Mouse (Mus musculus): ENCODE results near the gene Zmiz1. TPM values are rescaled to one million over a fixed set of nuclear protein-coding genes. Genes with fewer than 3 reads are reported as not detected.

Zmiz1 gene
- polyA plus RNA-seq, 1 experiment from 2014 or later, result 70.0 TPM

DNA sequence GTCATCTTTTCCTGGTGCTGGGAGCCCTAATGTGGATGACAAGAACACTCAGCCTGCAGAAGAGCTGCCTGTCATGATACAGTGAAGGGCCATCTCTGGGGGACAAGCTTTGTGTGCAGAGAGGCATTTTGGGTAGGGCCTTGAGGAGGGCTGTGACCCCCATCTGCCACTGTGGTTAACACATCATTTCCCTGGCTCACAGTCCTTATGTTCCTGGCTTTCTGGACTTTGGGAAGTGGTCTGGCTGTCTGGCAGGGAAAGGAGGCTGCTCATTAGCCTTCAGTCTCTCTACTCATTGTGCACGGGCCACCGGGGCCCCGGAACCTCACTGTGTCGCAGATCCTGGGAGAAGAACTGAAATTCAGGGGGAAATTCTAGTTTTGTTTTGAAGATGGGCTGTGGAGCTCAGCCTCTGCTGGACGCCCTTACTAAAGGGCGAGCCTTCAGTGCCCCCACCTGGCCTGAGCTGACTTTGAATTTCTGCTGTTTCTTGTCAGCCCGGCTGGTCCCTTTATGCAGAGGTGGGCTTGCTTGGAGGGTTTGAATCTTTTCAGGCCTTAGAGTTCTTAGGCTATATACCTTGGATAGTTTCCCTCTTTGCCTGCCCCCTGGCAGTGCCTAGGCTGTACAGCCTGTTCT is 10.0 kb downstream of the Zmiz1 start:
- H3K36me3 ChIP-seq (replicated peaks; ENCODE audit: control insufficient read depth, insufficient read depth), result no peaks in the 10 kb centered on the region
- no peaks in the 10 kb centered on the region for H3K9me3 ChIP-seq (ENCODE audit: control insufficient read depth, low read length)
- whole genome bisulfite sequencing, result 56% methylated on average over 7 of the region's 7 CpGs
- DNase-seq (ENCODE audit: low spot score) (no peak), ATAC-seq (ENCODE audit: low FRiP score) (no peak)
- H3K9ac ChIP-seq, result no peak overlapping the region
- H3K4me2 ChIP-seq (replicated peaks), result no peak overlapping the region
- peak overlapping the region; percentile 41; the same call in 1 of the 2 replicates for H3K27ac ChIP-seq
- no peaks in the 10 kb centered on the region for H3K27me3 ChIP-seq (ENCODE audit: control insufficient read depth, insufficient read depth, low read length)
- peaks cover 94% of the 10 kb centered on the region for H3K4me1 ChIP-seq (replicated peaks; ENCODE audit: control insufficient read depth, insufficient read depth, low read length)
- no peak overlapping the region for H3K4me3 ChIP-seq (replicated peaks; ENCODE audit: low read length)

DNA sequence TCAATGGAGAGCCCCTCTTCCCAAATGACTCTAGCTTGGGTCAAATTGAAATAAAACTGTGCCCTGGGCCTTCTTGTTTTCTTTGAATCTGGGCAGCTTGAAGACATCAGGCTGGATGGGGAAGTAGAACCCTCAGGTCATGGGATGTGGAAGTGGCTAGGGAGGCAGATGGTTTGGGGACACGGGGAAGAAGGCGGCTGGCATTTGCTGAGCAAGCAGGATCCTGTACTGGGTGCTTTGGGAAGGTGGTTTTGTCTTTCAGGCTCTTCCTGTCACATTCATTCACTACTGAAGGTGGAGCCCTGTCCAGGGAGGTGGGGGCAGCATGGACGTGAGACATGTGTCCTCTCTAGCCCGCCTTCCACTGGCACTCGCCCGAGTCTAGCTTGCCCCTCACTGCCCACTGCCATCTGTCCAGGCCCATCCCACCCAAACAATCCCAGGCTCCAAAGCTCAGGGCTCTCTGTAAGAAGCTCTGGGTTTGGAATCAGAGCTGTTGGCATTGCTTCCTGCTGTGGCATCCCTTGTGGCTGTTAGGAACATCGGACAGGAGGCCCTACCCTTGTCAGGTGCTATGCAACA is 11.3 kb downstream of the Zmiz1 start:
- no peak overlapping the region for H3K27ac ChIP-seq

DNA sequence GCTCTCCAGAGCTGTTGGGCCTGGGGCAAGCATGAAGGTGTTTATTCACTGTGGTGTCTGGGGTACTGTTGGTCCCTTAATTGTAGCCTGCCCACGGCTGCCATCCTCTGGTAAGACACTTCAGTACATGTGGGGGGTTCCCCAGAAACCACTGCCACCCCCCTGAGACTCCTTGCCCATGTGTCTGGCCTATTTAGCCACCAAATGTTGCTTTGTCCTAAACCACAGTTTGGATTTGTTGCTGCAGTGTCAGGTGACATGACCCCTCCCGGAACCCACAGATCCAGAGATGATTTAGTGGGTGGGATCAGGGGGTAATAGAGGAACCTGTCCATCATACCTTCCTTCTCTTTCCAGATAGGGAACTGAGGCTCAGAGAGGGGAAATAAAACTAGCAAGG is 12.1 kb downstream of the Zmiz1 start:
- no peak overlapping the region for H3K4me2 ChIP-seq (replicated peaks)
- peaks cover 94% of the 10 kb centered on the region for H3K4me1 ChIP-seq (replicated peaks; ENCODE audit: control insufficient read depth, insufficient read depth, low read length)
- 44% methylated on average over 2 of the region's 2 CpGs for WGBS
- no peak overlapping the region for H3K9ac ChIP-seq
- H3K4me3 ChIP-seq (replicated peaks; ENCODE audit: low read length), result no peak overlapping the region
- DNase-seq (ENCODE audit: low spot score), result no peak
- H3K27me3 ChIP-seq (ENCODE audit: control insufficient read depth, insufficient read depth, low read length), result no peaks in the 10 kb centered on the region
- no peaks in the 10 kb centered on the region for H3K36me3 ChIP-seq (replicated peaks; ENCODE audit: control insufficient read depth, insufficient read depth)
- no peaks in the 10 kb centered on the region for H3K9me3 ChIP-seq (ENCODE audit: control insufficient read depth, low read length)
- no peak for ATAC-seq (ENCODE audit: low FRiP score)
- H3K27ac ChIP-seq, result no peak overlapping the region

More for the DNA sequence above, 11.3 kb downstream of the Zmiz1 start:
- peaks cover 94% of the 10 kb centered on the region for H3K4me1 ChIP-seq (replicated peaks; ENCODE audit: control insufficient read depth, insufficient read depth, low read length)
- H3K27me3 ChIP-seq (ENCODE audit: control insufficient read depth, insufficient read depth, low read length), result no peaks in the 10 kb centered on the region
- no peak for DNase-seq (ENCODE audit: low spot score)
- ATAC-seq (ENCODE audit: low FRiP score), result no peak
- H3K4me2 ChIP-seq (replicated peaks), result no peak overlapping the region
- no peak overlapping the region for H3K9ac ChIP-seq
- no peaks in the 10 kb centered on the region for H3K36me3 ChIP-seq (replicated peaks; ENCODE audit: control insufficient read depth, insufficient read depth)
- WGBS, result 55% methylated on average over 7 of the region's 7 CpGs
- no peaks in the 10 kb centered on the region for H3K9me3 ChIP-seq (ENCODE audit: control insufficient read depth, low read length)
- no peak overlapping the region for H3K4me3 ChIP-seq (replicated peaks; ENCODE audit: low read length)

DNA sequence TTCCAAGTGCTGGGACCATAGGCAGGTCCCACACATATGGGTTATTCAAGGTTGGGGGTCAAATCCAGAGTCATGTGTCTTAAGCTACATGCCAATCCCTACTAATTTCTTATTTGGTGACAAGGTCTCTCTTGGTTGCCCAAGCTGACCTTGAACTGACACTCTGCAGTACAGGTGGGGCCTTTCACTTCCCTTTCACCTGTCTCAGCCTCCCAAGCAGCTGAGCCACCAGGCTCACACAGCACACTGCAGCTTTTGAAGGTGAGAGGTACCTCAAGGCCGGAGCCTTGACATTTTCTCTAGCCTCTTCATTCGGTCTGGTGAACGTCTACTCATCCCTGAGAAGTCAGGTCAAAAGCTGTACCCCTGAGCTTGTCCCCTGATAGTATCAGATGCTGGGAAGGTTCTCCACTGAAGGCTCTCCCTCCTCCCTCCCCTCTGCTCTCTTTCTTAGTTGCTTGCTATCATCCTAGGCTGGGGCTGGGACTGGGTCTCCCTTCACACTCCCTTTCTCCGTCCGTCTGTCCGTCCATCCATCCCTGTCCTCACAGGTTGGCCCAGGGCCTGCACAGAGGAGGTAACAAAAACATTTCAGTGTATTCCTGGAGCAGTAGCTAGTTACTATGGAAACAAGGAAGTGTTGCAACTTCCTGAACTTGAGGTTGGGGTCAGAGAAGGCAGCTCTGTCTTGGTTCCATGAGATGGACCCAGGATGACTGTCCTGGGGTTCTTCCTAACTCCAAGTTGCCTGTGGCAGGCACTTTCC is 13.3 kb downstream of the Zmiz1 start:
- no peak for DNase-seq (ENCODE audit: low spot score)
- WGBS, result 69% methylated on average over 6 of the region's 6 CpGs
- Histone ChIP-seq H3K4me3 (replicated peaks; ENCODE audit: low read length) (no peak overlapping the region), H3K27me3 (ENCODE audit: control insufficient read depth, insufficient read depth, low read length) (no peaks in the 10 kb centered on the region), H3K36me3 (replicated peaks; ENCODE audit: control insufficient read depth, insufficient read depth) (no peaks in the 10 kb centered on the region), H3K9ac (no peak overlapping the region), H3K4me2 (replicated peaks) (no peak overlapping the region), H3K27ac (no peak overlapping the region), H3K9me3 (ENCODE audit: control insufficient read depth, low read length) (no peaks in the 10 kb centered on the region), H3K4me1 (replicated peaks; ENCODE audit: control insufficient read depth, insufficient read depth, low read length) (peaks cover 98% of the 10 kb centered on the region)
- no peak for ATAC-seq (ENCODE audit: low FRiP score)

DNA sequence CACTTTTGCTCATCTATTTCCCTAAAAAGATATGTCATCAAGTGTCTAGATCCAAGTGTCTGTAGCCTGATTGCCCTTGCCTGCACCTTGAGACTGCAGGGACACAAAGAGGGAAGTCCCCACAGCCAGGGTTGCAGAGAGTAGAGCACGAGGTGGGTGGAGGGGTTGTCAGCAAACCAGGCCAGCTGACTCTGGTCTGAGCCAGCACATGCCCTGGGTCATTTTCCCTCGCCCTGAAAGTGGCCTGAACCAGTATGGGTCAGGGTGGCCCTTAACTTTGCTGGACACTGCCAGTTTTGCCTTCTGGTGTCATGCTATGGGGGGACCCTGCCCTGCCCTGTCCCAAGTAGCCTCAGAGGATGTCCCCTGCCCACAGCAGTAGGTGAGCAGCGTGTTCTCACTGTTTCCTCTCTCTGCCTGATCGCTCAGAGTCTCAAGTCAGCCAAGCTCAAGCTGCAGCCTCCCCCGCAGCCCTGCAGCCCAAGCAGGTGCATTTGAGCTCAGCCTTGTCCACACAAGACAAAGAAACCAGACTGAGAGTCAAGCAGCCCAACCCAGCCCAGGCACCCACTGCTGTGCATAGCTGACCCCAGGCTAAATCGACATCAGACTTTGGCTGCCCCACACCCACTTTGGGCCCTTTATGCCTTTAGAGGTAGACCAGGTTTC is 14.1 kb downstream of the Zmiz1 start:
- Histone ChIP-seq H3K27me3 (ENCODE audit: control insufficient read depth, insufficient read depth, low read length) (no peaks in the 10 kb centered on the region), H3K9ac (0 out of 2 replicates have a peak overlapping the region, but pooled peaks have one; percentile 13), H3K36me3 (replicated peaks; ENCODE audit: control insufficient read depth, insufficient read depth) (no peaks in the 10 kb centered on the region), H3K27ac (no peak overlapping the region), H3K4me3 (replicated peaks; ENCODE audit: low read length) (no peak overlapping the region), H3K4me1 (replicated peaks; ENCODE audit: control insufficient read depth, insufficient read depth, low read length) (peaks cover 98% of the 10 kb centered on the region), H3K9me3 (ENCODE audit: control insufficient read depth, low read length) (no peaks in the 10 kb centered on the region), H3K4me2 (replicated peaks) (no peak overlapping the region)
- DNase-seq (ENCODE audit: low spot score), result no peak
- 35% methylated on average over 6 of the region's 6 CpGs for WGBS
- no peak for ATAC-seq (ENCODE audit: low FRiP score)

DNA sequence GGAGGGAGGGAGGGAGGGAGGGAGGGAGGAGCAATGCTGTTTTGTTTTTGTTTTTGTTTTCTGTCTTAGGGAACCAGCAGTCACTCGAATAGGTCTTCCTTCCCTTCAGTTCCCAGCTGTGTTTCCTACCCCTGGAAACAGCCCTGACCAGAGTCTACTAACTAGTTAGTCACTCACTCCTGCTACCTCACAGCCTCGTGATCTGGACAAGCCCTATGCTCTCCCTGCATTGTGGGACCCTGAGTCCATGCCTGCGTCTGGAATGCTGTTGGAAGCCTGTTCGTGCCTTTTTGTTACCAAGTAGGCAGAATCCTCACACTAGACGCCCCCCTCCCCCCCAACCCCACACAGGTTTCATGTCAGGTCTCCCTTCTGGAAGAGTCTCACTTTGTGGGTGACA is 15.0 kb downstream of the Zmiz1 start:
- Histone ChIP-seq H3K27ac (no peak overlapping the region), H3K36me3 (replicated peaks; ENCODE audit: control insufficient read depth, insufficient read depth) (no peaks in the 10 kb centered on the region), H3K4me3 (replicated peaks; ENCODE audit: low read length) (no peak overlapping the region), H3K9ac (no peak overlapping the region), H3K9me3 (ENCODE audit: control insufficient read depth, low read length) (no peaks in the 10 kb centered on the region), H3K4me2 (replicated peaks) (no peak overlapping the region), H3K4me1 (replicated peaks; ENCODE audit: control insufficient read depth, insufficient read depth, low read length) (peaks cover 98% of the 10 kb centered on the region), H3K27me3 (ENCODE audit: control insufficient read depth, insufficient read depth, low read length) (no peaks in the 10 kb centered on the region)
- WGBS, result 52% methylated on average over 5 of the region's 5 CpGs
- ATAC-seq (ENCODE audit: low FRiP score) (no peak), DNase-seq (ENCODE audit: low spot score) (no peak)

DNA sequence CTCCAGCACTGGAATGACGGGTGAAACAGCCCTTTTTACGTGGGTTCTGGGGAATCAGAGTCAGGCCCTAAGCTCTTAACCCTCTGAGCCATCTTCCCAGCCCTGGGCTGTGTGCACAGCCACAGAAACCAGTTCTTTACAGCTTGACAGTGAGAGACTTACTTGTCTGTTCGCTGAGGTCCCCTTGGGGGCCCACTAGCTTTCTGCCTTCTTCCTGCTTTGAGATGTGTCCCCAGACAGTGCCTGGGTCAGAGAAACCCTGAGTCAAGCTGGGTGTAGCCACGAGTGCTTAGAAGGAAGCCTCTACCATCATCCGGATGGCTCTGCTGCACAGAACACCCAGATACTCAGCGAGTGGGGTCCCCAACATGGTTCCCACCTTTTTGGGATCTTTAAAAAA is 15.7 kb downstream of the Zmiz1 start:
- H3K27ac ChIP-seq, result peak overlapping the region; percentile 40; the same call in 1 of the 2 replicates
- H3K9ac ChIP-seq, result no peak overlapping the region
- H3K4me2 ChIP-seq (replicated peaks), result no peak overlapping the region
- no peaks in the 10 kb centered on the region for H3K27me3 ChIP-seq (ENCODE audit: control insufficient read depth, insufficient read depth, low read length)
- WGBS, result 60% methylated on average over 6 of the region's 6 CpGs
- peaks cover 98% of the 10 kb centered on the region for H3K4me1 ChIP-seq (replicated peaks; ENCODE audit: control insufficient read depth, insufficient read depth, low read length)
- no peak for DNase-seq (ENCODE audit: low spot score)
- no peak for ATAC-seq (ENCODE audit: low FRiP score)
- H3K4me3 ChIP-seq (replicated peaks; ENCODE audit: low read length), result no peak overlapping the region
- no peaks in the 10 kb centered on the region for H3K9me3 ChIP-seq (ENCODE audit: control insufficient read depth, low read length)
- H3K36me3 ChIP-seq (replicated peaks; ENCODE audit: control insufficient read depth, insufficient read depth), result no peaks in the 10 kb centered on the region

DNA sequence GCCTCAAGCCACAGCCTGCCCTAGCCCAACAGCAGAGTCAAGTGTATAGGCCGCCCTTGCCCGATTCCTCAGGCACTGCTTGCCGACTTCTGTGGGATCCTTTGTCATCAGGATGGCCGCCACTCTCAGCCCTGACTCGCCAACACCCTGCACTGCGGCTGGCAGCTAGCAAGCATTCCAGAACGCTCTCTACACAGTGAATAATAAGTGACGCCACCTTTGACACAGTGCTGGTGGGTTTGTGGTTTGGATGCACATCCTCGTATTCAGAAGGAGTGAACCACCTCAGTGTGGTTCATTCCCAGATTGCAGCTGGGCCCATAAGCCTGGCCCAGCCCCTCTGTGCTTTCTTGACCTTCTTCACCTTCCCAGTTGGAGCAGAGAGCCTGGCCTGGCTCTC is 17.1 kb downstream of the Zmiz1 start:
- Histone ChIP-seq H3K9ac (no peak overlapping the region; the same call in 1 of the 2 replicates), H3K4me3 (replicated peaks; ENCODE audit: low read length) (no peak overlapping the region)

DNA sequence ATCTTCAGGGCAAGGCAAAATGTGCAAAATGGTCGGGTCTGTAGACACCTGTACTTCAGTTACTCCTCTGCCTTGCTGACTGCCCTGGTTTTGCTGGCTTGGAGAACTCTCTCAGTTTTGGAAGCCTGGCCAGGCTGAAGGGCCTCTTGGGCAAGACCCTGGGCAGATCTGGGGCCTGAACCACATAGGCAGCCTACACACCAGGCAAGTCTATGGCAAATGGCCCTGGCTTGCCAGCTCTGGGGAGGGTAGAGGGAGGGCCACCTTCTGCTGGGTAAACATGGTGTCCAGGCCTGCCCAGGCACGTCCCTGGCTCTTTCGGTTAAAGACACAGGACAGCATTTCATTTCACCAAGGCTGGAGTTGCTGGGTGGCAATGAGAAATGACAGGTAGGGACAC is 17.5 kb downstream of the Zmiz1 start:
- ATAC-seq (ENCODE audit: low FRiP score) (no peak), DNase-seq (ENCODE audit: low spot score) (no peak)
- H3K9ac ChIP-seq, result no peak overlapping the region; the same call in 1 of the 2 replicates
- H3K4me3 ChIP-seq (replicated peaks; ENCODE audit: low read length), result no peak overlapping the region
- WGBS, result 72% methylated on average over 3 of the region's 3 CpGs
- no peaks in the 10 kb centered on the region for H3K9me3 ChIP-seq (ENCODE audit: control insufficient read depth, low read length)
- no peaks in the 10 kb centered on the region for H3K27me3 ChIP-seq (ENCODE audit: control insufficient read depth, insufficient read depth, low read length)
- H3K27ac ChIP-seq, result no peak overlapping the region
- peaks cover 99% of the 10 kb centered on the region for H3K4me1 ChIP-seq (replicated peaks; ENCODE audit: control insufficient read depth, insufficient read depth, low read length)
- no peaks in the 10 kb centered on the region for H3K36me3 ChIP-seq (replicated peaks; ENCODE audit: control insufficient read depth, insufficient read depth)
- H3K4me2 ChIP-seq (replicated peaks), result no peak overlapping the region

More for the DNA sequence above, 17.1 kb downstream of the Zmiz1 start:
- no peaks in the 10 kb centered on the region for H3K9me3 ChIP-seq (ENCODE audit: control insufficient read depth, low read length)
- no peaks in the 10 kb centered on the region for H3K36me3 ChIP-seq (replicated peaks; ENCODE audit: control insufficient read depth, insufficient read depth)
- no peaks in the 10 kb centered on the region for H3K27me3 ChIP-seq (ENCODE audit: control insufficient read depth, insufficient read depth, low read length)
- H3K4me2 ChIP-seq (replicated peaks), result no peak overlapping the region
- DNase-seq (ENCODE audit: low spot score) (no peak), ATAC-seq (ENCODE audit: low FRiP score) (no peak)
- WGBS, result 54% methylated on average over 9 of the region's 9 CpGs
- H3K27ac ChIP-seq, result peak overlapping the region; percentile 40; the same call in 1 of the 2 replicates
- peaks cover 98% of the 10 kb centered on the region for H3K4me1 ChIP-seq (replicated peaks; ENCODE audit: control insufficient read depth, insufficient read depth, low read length)
